Mouse (Mus musculus) bone marrow, adult 2 months (tissue): ENCODE results near the gene Cog6.

Experiments used
- CTCF ChIP-seq: fragments of 200-500 bp; IDR thresholded peaks from 2 replicates; pipeline ENCODE4 v1.5.1; 2011; ENCODE audit warnings: low read length, control low read depth; ENCODE audit not compliant: control insufficient read depth, insufficient read depth
- POLR2A ChIP-seq: fragments of 200-500 bp; IDR thresholded peaks from 2 replicates; pipeline ENCODE4 v1.6.1; 2011; ENCODE audit warnings: low read depth, mild to moderate bottlenecking, control low read depth, low read length, borderline replicate concordance; ENCODE audit not compliant: control insufficient read depth

GRCm38 (mm10) chr3:53036941-53037340, 19.9 kb upstream of the Cog6 start:
- TF ChIP-seq POLR2A (no peak), CTCF (no peak)
